Mouse (Mus musculus): ENCODE measurements at regions not wholly inside any gene's neighbourhood (a gene's known extent, or its start where the extent isn't known, plus 50 kb on each side); places are given as distances from the start of the nearest gene placed in this dataset.
"Not testable (repeated sequence)": the region's sequence is repeated elsewhere in the genome, so short reads cannot be mapped to it uniquely, and the experiment has no call there.

DNA sequence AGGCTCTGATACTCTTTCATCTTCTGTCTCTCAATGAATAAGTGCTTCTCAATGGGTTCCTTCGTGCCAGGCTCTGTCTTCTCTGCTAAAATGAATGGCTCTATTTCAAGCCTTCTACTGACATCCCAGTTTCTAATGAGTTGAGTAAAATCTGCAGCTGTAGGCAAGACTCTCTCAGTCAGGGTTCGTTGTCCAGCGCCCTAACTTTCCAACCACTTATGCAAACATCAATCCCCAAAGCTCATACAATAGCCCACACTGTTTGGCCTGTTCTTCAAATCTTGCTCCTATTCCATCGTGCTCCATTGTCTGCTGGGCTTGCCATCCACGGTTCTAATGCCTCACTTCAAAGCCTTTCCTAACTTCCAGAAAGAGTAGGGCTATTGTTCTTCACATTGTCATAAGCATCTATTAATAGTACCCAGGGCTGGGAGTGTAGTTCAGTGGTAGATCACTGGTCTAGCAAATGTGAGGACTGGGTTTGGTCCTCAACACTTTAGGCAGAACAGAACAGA lies 199.7 kb upstream of the 1700056E22Rik start:
- no peak for DNase-seq (ENCODE audit: low spot score)

DNA sequence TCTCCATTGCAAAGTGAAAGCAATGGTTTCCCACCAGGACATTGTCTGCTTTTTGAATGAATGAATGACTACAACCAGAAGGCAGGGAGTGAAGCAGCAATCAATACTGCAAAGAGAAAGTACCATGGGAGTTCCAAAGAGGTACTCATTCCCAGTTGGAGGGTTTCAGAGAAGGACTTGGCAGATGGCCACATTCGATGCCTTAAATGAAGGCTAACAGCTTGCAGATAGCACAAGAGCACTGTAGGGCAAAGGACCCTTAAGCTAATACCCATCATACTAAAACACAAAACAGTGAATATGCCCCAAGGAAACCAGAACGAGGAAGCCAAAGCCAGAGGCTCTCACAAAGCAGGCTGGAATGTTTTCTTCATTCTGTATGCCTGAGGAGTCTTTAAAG lies 188.2 kb upstream of the 1700056E22Rik start:
- DNase-seq (ENCODE audit: low spot score): no peak

DNA sequence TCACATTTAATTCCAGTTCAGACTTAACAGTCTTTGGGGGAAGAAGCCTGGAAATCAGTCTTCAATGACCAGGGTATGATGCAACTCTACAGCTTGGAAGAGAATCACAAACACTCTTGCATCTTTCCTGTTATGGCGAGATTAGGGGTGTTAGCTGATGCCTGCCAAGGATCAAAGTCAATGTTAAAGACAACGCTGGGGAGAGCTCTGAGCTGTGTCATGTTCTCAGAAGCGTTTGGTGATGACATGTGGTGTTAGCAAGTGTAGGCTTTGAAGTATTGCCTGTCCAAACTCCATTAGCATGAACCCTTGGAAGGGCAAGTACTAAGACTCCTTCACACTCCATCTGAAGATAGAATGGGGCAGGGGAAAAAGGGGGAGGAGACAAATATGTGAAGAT lies 187.7 kb upstream of the 1700056E22Rik start:
- DNase-seq (ENCODE audit: low spot score): no peak

DNA sequence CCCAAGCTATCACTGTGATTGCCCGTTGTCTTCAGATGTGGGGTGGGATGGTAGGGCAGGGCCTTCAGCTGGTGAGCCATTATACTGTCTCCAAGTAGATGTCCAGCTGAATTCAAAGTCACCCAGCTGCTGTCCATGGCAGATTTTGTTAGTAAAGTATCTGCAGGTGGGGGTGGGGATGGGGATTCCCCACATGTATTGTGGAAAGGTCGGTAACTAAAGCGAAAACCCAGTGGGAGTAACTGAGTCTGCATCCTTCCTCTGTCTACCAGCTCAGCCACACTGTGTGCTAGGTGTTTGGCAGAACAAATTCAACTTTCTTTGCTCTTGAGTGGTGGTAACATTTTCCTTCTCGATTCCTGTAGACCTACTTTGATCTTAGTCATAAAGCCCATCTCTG lies 163.2 kb upstream of the 1700056E22Rik start:
- DNase-seq (ENCODE audit: low spot score): no peak

DNA sequence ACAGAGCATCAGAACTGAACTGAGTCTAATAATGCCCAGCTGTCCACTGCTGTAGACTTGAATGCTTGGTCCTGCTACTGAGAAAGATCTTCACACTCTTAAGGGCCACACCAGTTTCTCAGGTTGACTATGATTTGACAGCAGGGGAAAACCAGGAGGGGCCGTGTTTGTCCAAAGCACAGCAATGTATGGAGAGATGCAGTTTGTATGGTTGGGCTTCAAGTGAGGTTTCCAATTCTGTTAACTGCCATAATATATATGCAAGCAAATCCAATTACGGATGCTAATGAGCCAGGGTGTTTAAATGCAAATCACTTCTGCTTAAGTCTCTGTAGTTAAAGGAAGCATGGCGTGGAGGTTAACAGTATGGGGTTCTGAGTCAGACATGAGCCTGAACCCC lies 157.2 kb upstream of the 1700056E22Rik start:
- DNase-seq (ENCODE audit: low spot score): no peak

DNA sequence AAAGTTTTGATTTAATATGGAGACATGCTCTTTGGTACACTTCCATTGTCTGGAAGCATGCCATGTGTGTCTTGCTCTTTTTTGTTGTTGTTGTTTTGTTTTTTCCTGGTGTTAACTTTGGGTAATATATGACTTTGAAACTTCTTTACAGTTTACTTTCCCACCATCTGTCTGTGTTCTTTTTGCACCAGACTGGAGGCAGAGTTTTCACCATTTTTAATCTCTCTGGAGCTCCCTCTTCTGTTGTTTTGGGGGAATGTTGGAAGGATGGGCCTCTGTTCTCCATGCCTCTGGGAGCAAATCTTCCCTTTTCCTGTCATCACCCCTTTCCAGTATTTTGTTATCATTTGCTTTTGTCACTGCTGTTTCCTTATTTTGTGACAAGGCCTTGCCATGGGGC lies 153.5 kb upstream of the 1700056E22Rik start:
- no peak for DNase-seq (ENCODE audit: low spot score)

DNA sequence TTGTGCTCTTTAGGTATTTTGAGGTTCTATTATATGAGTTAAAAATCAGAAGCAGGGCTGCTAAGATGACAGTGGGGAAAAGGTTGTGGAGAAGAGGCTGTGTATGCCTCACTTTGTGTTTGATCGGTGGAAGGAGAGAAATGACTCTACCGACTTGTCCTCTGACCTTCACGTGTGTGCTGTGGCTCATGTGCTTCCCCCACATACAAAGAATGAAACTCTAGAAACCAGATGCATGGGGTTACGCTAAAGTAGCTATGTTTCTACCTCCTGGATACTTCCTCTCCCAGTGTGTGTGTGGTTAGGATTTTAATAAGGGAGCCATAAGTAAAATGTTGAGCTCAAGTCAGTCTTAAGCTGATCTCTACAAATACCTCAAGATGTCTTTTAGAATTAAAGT lies 148.1 kb upstream of the 1700056E22Rik start:
- DNase-seq (ENCODE audit: low spot score): no peak

DNA sequence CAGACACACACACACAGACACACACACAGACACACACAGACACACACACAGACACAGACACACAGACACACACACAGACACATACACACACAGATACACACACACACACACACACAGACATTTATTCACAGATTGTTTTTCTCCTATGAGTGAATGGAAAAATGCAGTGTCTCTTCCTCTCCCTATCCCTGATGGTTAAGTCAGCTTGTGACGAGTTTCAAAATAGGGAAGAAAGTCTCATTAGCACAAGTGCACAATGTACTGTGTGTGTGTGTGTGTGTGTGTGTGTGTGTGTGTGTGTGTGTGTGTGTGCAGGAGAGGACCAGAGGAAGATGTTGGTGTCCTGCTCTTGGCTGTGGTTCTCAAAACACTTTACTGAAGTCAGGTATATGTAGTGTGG lies 140.3 kb upstream of the 1700056E22Rik start:
- DNase-seq (ENCODE audit: low spot score): not testable (repeated sequence)

DNA sequence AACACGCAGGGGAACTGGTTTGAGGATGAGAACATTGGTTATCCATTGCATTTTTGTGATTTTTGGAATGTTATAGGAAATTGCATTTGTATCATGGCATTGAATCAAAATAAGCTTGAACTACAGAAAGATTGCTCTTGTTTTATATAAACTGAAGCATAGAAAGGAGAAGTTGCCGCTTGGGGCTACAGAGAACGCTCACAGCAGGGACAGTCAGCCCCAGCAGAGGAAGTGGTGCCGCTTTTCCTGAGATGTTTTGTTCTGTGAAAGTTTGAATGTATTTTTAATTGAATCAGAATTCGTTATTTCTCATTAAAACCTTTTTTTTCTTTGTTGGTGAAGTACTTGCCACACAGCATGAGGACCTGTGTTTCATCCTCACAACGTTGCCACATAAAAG lies 139.6 kb upstream of the 1700056E22Rik start:
- DNase-seq (ENCODE audit: low spot score): no peak

DNA sequence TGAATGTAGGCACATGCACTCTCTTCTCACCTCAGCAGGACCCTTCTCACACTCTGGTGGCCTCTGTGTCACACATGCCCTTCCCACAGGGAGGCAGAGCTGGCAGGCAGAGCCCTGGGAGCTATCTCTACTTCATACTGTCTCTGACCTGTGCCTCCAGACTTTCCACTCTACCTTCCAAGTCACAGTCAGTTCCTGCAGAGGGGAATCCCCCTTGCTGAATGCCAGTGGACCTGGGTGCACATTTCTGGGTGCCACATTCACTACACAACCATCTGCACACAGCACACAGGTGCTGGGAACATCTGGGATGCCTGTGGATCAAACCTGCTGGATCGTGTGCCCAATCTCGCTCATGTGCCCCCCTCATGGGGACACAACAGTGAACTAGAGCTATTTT lies 138.9 kb upstream of the 1700056E22Rik start:
- no peak for DNase-seq (ENCODE audit: low spot score)

DNA sequence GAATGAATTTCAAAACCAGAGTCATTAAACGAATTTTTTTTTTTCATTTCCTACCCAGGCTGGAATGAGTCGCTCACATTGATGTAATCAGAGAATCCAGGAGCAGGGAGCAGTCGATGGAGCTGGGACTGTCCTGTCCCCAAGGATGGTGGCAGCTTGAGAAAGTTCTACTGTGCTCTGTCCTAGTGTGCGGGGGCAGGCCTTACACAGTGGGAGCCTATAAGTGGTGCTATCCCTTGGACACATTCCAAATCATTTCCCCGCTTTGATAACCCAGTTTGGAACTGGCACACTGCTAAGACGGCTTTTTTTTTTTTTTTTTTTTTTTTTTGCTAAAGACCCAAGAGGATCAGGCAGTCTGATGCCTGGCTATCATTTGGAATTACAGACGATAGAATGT lies 137.5 kb upstream of the 1700056E22Rik start:
- no peak for DNase-seq (ENCODE audit: low spot score)

DNA sequence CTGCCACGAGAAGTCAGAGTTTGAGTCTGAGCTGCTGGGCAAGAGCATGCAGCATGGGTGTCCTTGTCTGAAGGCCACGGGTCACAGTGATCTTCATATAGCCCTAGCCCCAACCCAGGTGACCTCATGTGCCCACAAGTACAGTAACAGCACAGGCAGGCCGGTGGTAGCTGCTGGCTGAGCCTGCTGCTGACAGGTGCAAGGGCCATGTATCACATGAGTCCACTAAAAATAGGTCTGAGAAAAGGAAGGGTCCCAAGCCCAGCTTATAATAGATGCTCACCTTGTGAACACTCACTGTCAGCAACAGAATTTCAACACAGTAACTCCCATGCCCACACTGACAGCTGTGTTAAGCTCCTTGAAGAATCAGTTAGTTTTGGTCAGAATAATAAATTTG lies 136.8 kb upstream of the 1700056E22Rik start:
- no peak for DNase-seq (ENCODE audit: low spot score)

DNA sequence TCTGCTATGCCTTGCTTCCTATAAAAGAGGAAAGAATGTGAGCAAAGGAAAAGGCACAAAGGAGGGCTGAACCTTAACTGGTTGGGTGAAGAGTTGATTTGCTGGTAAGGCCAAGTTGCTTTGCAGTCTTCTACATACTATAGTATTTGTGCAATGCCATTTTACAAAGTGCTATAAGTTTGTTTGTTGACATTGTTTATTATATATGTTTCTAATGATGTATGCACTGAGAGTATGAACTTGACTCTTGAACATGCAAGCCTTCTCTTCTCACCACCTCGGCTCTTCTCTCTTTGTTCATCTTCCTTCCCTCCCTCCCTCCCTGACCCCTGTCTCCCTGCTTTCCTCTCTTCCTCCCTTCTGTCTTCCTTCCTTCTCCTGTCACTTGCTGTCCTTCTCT lies 135.9 kb upstream of the 1700056E22Rik start:
- no peak for DNase-seq (ENCODE audit: low spot score)

DNA sequence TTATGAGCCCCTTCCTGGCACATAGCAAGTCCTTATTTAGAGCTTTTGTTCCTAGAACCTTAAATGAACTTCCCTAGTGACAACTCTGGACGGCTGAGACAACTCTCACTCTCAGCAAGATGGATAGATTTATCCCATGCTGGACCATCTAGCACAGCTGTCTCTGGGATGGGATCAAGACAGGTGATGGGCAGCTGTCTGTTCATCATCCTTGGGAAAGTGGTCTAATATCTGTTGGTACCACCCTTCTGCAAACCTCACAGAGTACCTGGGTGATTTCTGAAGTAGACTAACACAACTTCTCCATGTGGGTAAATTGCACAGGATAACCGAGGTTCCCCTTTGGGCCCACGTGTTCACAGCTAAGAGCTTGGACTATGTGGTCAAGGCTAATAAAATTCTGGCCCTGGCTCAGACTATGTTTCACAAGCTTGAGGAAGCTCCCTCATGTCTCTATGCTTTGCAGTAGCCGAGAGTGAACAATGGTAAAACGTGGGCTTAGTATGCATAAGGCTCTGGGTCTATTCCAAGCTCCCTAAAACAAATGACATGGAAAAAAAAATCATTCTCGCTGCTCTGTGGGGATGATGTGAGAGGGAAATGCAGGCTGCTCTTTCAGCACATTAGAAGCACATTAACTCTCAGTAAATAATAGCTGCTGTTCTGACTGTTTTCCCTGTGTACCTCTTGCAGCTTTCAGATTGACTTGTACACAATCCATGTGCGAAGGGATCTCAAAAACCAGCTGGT lies 135.1 kb upstream of the 1700056E22Rik start:
- no peak for DNase-seq (ENCODE audit: low spot score)

DNA sequence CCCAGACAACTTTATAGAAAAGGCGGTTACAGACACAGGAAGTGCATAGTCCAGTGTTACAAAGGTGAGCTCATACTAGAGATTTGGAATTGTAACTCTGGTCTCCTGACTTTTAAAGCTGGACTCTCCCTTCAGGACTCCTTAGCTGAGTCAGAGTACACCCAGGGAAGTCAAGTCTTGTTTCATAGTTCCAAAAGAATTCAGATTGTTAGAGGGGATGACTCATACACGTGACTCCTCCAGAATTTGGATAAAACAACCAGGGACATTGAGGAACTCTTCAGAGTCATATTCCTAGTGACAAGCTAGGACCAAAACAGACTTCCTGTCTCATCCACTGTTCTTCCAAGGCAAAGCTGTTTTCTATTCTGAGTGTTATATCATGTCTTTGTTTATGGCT lies 132.8 kb upstream of the 1700056E22Rik start:
- no peak for DNase-seq (ENCODE audit: low spot score)

DNA sequence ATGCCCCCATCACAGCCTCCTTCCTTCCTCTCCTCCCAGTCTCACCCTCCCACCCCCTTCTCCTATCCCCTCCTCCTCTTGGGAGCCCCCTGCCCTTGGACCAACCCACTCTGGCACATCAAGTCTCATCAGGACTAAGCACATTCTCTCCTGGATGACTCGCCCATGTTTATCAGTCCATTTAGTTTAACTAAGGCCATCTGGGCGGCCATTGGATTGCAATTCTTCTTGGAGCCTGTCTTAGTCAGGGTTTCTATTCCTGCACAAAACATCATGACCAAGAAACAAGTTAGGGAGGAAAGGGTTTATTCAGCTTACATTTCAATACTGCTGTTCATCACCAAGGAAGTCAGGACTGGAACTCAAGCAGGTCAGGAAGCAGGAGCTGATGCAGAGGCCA lies 128.4 kb upstream of the 1700056E22Rik start:
- not testable (repeated sequence) for DNase-seq (ENCODE audit: low spot score)

DNA sequence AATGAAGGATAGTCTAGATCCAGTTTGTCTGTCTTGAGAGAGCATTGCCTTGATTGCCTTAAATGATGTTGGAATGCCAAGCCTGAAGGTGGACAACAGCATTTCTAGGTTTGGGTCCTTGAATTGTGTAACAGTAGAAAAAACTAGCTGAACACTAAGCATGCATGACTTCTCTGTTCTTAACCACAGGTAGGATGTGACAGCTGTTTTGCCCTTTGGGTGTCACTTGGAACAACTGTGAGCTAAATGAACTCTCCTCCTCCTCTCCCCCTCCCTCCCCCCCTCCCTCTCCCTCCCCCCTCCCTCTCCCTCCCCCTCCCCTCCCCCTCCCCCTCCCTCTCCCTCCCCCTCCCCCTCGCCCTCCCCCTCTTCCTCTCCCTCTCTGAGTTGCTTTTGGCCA lies 113.6 kb upstream of the 1700056E22Rik start:
- DNase-seq (ENCODE audit: low spot score): no peak

DNA sequence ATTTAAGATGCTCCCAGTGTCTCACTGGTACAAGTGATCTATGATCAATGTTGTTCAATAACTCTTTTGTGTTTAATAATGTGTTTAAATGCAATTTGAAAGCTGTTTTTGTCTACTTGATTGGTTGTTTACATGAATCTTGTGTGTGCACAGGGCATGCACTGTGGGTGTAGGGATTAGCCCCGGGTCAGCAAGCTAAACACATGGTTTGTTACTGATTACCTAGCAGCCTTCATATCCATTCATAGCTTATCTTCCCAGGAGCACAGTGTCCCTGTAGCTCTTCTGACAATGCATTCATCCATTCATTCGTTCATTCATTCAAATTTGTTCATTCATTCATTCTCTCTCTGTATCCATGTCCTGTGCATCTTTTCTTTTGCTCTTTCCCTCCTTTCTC lies 108.9 kb upstream of the 1700056E22Rik start:
- no peak for DNase-seq (ENCODE audit: low spot score)

DNA sequence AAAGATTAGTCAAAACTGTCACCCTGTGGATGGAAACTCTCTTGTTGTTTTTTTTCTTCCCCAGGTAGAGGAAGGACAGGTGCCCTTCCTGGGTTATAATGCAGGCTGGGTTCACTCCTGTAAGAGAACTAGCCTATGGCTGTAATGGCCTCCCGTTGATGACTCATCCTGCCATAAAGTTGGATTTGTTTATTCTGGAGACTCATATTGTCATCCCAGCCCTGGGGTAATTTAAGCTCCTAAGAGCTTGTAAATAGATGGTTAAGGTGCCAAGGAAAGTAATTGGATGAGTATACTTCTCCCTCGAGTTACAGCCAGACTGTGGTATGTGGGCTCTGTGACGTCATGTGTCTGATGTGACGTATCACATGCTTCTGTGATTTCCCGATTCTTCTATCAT lies 106.4 kb upstream of the 1700056E22Rik start:
- DNase-seq (ENCODE audit: low spot score): no peak

DNA sequence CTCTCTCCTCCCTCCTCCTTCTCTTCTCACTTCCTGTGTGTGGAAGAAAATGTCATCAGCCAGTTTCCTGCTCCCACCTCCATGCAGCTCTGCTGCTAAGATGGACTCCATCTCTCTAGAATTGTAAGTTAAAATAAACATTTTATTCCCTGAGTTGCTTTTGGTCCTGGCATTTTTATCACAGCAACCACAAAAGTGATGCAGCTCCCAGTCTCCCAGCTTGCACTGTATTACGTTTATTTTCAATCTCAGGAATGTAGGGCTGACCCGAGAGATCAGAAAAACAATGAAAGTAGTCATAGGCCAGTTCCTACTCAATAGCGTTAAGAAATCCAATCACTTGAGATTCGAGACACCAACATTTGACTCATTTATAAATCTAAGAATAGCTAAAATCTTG lies 106.0 kb upstream of the 1700056E22Rik start:
- DNase-seq (ENCODE audit: low spot score): no peak

DNA sequence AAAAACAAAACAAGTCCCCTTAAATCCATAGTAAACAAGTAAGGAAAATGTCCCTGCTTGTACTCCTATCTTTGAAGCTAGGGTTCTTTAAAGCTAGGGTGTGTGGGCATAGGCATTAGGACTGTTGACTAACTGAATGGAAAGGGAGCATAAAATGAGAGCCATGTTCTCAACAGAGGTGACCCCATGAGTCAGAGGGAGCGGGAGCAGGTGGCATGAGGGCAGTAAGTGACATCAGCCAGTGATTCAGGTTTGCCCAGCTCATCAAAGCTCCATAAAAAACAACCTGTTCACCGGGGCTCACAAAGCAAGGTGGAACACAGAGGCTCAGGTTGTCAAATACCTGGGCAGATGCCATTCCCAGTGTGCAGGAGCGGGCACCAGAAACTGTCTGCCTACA lies 104.6 kb upstream of the 1700056E22Rik start:
- DNase-seq (ENCODE audit: low spot score): no peak

DNA sequence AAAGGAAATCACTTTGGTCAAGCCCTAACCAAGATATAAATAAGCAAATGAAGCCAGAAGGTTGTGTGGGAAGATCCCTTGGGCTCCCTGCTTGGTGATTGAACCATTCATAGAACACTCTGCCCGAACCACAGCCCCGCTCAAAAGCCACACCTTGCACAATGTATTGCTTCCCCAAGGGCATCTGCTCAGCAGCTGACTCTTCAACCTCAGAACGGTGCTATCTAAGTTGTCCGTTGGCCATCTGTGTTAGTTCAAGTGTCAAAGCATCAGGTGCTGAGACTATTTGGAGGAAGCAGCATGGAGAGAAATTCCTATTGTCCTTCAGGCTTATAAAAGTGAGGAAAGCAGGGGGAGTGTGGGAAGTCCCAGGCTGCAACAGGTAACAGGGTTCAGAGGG lies 96.8 kb upstream of the 1700056E22Rik start:
- no peak for DNase-seq (ENCODE audit: low spot score)

DNA sequence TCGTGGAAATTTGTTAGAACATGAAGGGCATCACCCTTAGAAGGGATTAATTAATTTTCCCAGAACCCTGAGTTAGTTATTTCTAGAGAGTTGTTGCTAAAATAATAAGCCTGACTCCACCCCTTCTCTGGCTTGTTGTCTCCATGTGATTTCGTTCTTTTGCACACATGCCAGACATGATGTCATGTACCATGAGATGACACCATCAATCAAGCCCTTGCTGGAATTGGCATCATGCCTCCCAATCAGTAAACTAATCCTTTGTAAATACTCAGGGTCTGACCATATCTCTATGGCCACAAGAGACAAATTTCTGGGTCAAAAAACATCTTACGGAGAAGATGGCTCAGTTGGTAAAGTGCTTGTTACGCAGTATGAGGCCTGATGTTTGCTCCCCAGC lies 93.2 kb upstream of the 1700056E22Rik start:
- no peak for DNase-seq (ENCODE audit: low spot score)

DNA sequence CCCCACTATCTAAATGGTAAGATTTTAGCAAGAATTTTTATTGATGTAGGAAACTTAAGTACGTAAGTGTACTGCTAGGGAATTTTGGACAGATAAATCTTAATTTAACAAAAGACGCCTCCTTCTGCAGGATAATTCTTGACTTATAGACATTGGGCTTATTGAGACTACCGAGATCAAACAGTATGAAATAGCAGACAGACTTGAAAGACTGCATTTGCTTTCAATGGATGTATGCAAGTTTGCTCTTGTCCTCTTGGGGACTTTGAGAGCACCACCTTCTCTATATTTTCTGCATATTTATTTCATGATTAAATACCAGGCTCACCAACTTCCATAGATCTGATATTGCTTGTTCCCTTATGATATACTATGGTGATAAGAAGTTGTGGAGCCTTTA lies 92.8 kb upstream of the 1700056E22Rik start:
- DNase-seq (ENCODE audit: low spot score): no peak

Measured in urinary bladder, postnatal 14 days (tissue).